Mouse (Mus musculus) lung, postnatal 0 days (tissue): ENCODE measurements around the gene Fibcd1.

Experiments used
- CTCF ChIP-seq: IDR thresholded peaks from 2 replicates; pipeline ENCODE4 v1.5.1; 2016; ENCODE audit warnings: antibody characterized with exemption, mild to moderate bottlenecking
- EP300 ChIP-seq: IDR thresholded peaks from 2 replicates; pipeline ENCODE4 v1.6.1; 2016; ENCODE audit warnings: antibody characterized with exemption, mild to moderate bottlenecking, control low read depth

DNA sequence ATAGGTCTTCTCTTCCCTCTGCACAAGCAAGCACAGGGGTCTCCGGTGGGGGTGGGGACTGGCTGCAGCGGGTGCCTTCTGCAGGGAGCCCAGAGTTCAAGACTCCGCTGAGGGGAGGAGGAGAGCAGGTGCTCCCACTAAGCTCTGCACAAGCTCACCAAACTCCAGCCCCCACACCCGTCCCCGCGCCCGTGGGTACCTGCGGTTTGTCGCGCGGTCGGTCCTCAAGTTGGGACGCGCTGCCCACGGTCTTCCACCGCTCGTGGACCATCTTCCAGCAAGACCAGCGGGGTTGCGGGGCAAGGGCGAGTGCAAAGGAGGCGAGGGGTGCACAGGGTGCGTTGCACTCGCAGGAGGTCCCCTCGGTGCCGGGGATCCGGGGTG, 301 bp downstream of the Fibcd1 start:
- TF ChIP-seq CTCF (no peak), EP300 (no peak)
